Mouse (Mus musculus): Measurements from ENCODE around the gene Treh. TPM values are rescaled to one million over a fixed set of nuclear protein-coding genes. Genes with fewer than 3 reads are reported as not detected.

Treh gene
- polyA plus RNA-seq, 2 experiments, result not detected

- Histone ChIP-seq H3K27me3 (ENCODE audit: control insufficient read depth, insufficient read depth, low read length) (no peaks in the 10 kb centered on the region), H3K27ac (replicated peaks; ENCODE audit: low read depth, low read length) (no peak overlapping the region), H3K9me3 (ENCODE audit: control insufficient read depth, low read length) (no peaks in the 10 kb centered on the region), H3K4me3 (replicated peaks; ENCODE audit: low read length) (no peak overlapping the region), H3K4me2 (replicated peaks; ENCODE audit: low read depth, low read length, severe bottlenecking) (no peak overlapping the region), H3K4me1 (ENCODE audit: control insufficient read depth, insufficient read depth, low read length) (no peaks in the 10 kb centered on the region), H3K9ac (ENCODE audit: low read depth, low read length, severe bottlenecking) (no peak overlapping the region), H3K36me3 (ENCODE audit: control insufficient read depth, insufficient read depth, low read length) (peaks cover 60% of the 10 kb centered on the region)
- ATAC-seq (ENCODE audit: low FRiP score, low read depth) (no peak), DNase-seq (ENCODE audit: low spot score) (no peak)
- WGBS, result 72% methylated on average over 9 of the region's 9 CpGs
- TF ChIP-seq POLR2A (IDR thresholded peaks at IDR 0.05; ENCODE audit: borderline replicate concordance, extremely low read depth, insufficient read depth, insufficient read length), result no peak
These were observed 15.0 kb downstream of the Treh start for GRCm38 (mm10) chr9:44688013-44688412.

GRCm38 (mm10) chr9:44690641-44691040 is 17.6 kb downstream of the Treh start:
- Histone ChIP-seq H3K36me3 (ENCODE audit: control insufficient read depth, insufficient read depth, low read length) (peaks cover 87% of the 10 kb centered on the region), H3K9ac (ENCODE audit: low read depth, low read length, severe bottlenecking) (no peak overlapping the region), H3K4me1 (ENCODE audit: control insufficient read depth, insufficient read depth, low read length) (no peaks in the 10 kb centered on the region), H3K27ac (replicated peaks; ENCODE audit: low read depth, low read length) (no peak overlapping the region), H3K4me3 (replicated peaks; ENCODE audit: low read length) (no peak overlapping the region), H3K9me3 (ENCODE audit: control insufficient read depth, low read length) (no peaks in the 10 kb centered on the region), H3K4me2 (replicated peaks; ENCODE audit: low read depth, low read length, severe bottlenecking) (no peak overlapping the region), H3K27me3 (ENCODE audit: control insufficient read depth, insufficient read depth, low read length) (no peaks in the 10 kb centered on the region)
- no peak for TF ChIP-seq POLR2A (IDR thresholded peaks at IDR 0.05; ENCODE audit: borderline replicate concordance, extremely low read depth, insufficient read depth, insufficient read length)
- DNase-seq (ENCODE audit: low spot score) (no peak), ATAC-seq (ENCODE audit: low FRiP score, low read depth) (no peak)
- WGBS, result 35% methylated on average over 7 of the region's 7 CpGs

- no peaks in the 10 kb centered on the region for H3K9me3 ChIP-seq (ENCODE audit: control insufficient read depth, low read length)
- TF ChIP-seq POLR2A (IDR thresholded peaks at IDR 0.05; ENCODE audit: borderline replicate concordance, extremely low read depth, insufficient read depth, insufficient read length), result no peak
- WGBS, result 82% methylated on average over 21 of the region's 21 CpGs
- no peaks in the 10 kb centered on the region for H3K4me1 ChIP-seq (ENCODE audit: control insufficient read depth, insufficient read depth, low read length)
- no peak overlapping the region for H3K9ac ChIP-seq (ENCODE audit: low read depth, low read length, severe bottlenecking)
- DNase-seq (ENCODE audit: low spot score) (no peak), ATAC-seq (ENCODE audit: low FRiP score, low read depth) (no peak)
- H3K4me3 ChIP-seq (replicated peaks; ENCODE audit: low read length), result no peak overlapping the region
- H3K27ac ChIP-seq (replicated peaks; ENCODE audit: low read depth, low read length), result 0 out of 2 replicates have a peak overlapping the region, but pooled peaks have one; percentile 26
- H3K27me3 ChIP-seq (ENCODE audit: control insufficient read depth, insufficient read depth, low read length), result no peaks in the 10 kb centered on the region
- H3K36me3 ChIP-seq (ENCODE audit: control insufficient read depth, insufficient read depth, low read length), result peaks cover 88% of the 10 kb centered on the region
- H3K4me2 ChIP-seq (replicated peaks; ENCODE audit: low read depth, low read length, severe bottlenecking), result no peak overlapping the region
These were observed 18.9 kb downstream of the Treh start for GRCm38 (mm10) chr9:44691671-44692520.

- DNase-seq (ENCODE audit: low spot score) (no peak), ATAC-seq (ENCODE audit: low FRiP score, low read depth) (no peak)
- H3K9me3 ChIP-seq (ENCODE audit: control insufficient read depth, low read length), result no peaks in the 10 kb centered on the region
- H3K36me3 ChIP-seq (ENCODE audit: control insufficient read depth, insufficient read depth, low read length), result peaks cover 88% of the 10 kb centered on the region
- no peak overlapping the region for H3K4me3 ChIP-seq (replicated peaks; ENCODE audit: low read length)
- no peaks in the 10 kb centered on the region for H3K4me1 ChIP-seq (ENCODE audit: control insufficient read depth, insufficient read depth, low read length)
- H3K27ac ChIP-seq (replicated peaks; ENCODE audit: low read depth, low read length), result no peak overlapping the region
- TF ChIP-seq POLR2A (IDR thresholded peaks at IDR 0.05; ENCODE audit: borderline replicate concordance, extremely low read depth, insufficient read depth, insufficient read length), result no peak
- 76% methylated on average over 11 of the region's 11 CpGs for WGBS
- no peak overlapping the region for H3K9ac ChIP-seq (ENCODE audit: low read depth, low read length, severe bottlenecking)
- no peak overlapping the region for H3K4me2 ChIP-seq (replicated peaks; ENCODE audit: low read depth, low read length, severe bottlenecking)
- no peaks in the 10 kb centered on the region for H3K27me3 ChIP-seq (ENCODE audit: control insufficient read depth, insufficient read depth, low read length)
These were observed 20.0 kb downstream of the Treh start for GRCm38 (mm10) chr9:44693071-44693470.

GRCm38 (mm10) chr9:44697866-44698265 is 24.8 kb downstream of the Treh start:
- ATAC-seq (ENCODE audit: low FRiP score, low read depth) (no peak), DNase-seq (ENCODE audit: low spot score) (no peak)
- no peak overlapping the region for H3K9ac ChIP-seq (ENCODE audit: low read depth, low read length, severe bottlenecking)
- no peak overlapping the region for H3K4me3 ChIP-seq (replicated peaks; ENCODE audit: low read length)
- no peak for TF ChIP-seq POLR2A (IDR thresholded peaks at IDR 0.05; ENCODE audit: borderline replicate concordance, extremely low read depth, insufficient read depth, insufficient read length)
- no peaks in the 10 kb centered on the region for H3K27me3 ChIP-seq (ENCODE audit: control insufficient read depth, insufficient read depth, low read length)
- H3K9me3 ChIP-seq (ENCODE audit: control insufficient read depth, low read length), result no peaks in the 10 kb centered on the region
- no peak overlapping the region; the same call in 1 of the 2 replicates for H3K27ac ChIP-seq (replicated peaks; ENCODE audit: low read depth, low read length)
- WGBS, result 94% methylated on average over 16 of the region's 16 CpGs
- no peak overlapping the region for H3K4me2 ChIP-seq (replicated peaks; ENCODE audit: low read depth, low read length, severe bottlenecking)
- H3K36me3 ChIP-seq (ENCODE audit: control insufficient read depth, insufficient read depth, low read length), result peaks cover 96% of the 10 kb centered on the region
- H3K4me1 ChIP-seq (ENCODE audit: control insufficient read depth, insufficient read depth, low read length), result no peaks in the 10 kb centered on the region
